Mouse (Mus musculus) stomach, postnatal 0 days (tissue): ENCODE measurements around the gene Mpv17.

Experiments
- CTCF ChIP-seq: IDR thresholded peaks from 2 replicates; pipeline ENCODE4 v1.5.1; 2016; ENCODE audit warnings: antibody characterized with exemption, low read depth, mild to moderate bottlenecking, moderate library complexity
- EP300 ChIP-seq: optimal IDR thresholded peaks from 2 replicates; pipeline ENCODE3; 2016; ENCODE audit warnings: antibody characterized with exemption

- TF ChIP-seq CTCF (peak; percentile 41), EP300 (no peak)
Measured at GRCm38 (mm10) chr5:31094799-31095691, 59.0 kb downstream of the Mpv17 start.
